Mouse (Mus musculus): ENCODE measurements around the gene Necab2. TPM values are rescaled to one million over a fixed set of nuclear protein-coding genes. Genes with fewer than 3 reads are reported as not detected.

Necab2 gene
- polyA plus RNA-seq (2012; rRNA removed), result 0.08 and 0.12 TPM in 2 replicates

- DNase-seq (ENCODE audit: low spot score), result peak; percentile 80
Observed at GRCm38 (mm10) chr8:119446211-119446989, at the start of gene Necab2. Gene Necab2, plus strand, starts transcription at chr8:119446719.

GRCm38 (mm10) chr8:119398558-119398957 lies 48.0 kb upstream of the Necab2 start:
- DNase-seq (ENCODE audit: low spot score), result no peak

- DNase-seq (ENCODE audit: low spot score), result no peak
Observed at GRCm38 (mm10) chr8:119399255-119399654, 47.3 kb upstream of the Necab2 start.

GRCm38 (mm10) chr8:119400122-119400671 lies 46.3 kb upstream of the Necab2 start:
- DNase-seq (ENCODE audit: low spot score), result no peak

- DNase-seq (ENCODE audit: low spot score), result no peak
Observed at GRCm38 (mm10) chr8:119400904-119401303, 45.6 kb upstream of the Necab2 start.

- DNase-seq (ENCODE audit: low spot score), result no peak
Observed at GRCm38 (mm10) chr8:119403912-119404311, 42.6 kb upstream of the Necab2 start.

- DNase-seq (ENCODE audit: low spot score), result no peak
Observed at GRCm38 (mm10) chr8:119404648-119405047, 41.9 kb upstream of the Necab2 start.

- no peak for DNase-seq (ENCODE audit: low spot score)
Observed at GRCm38 (mm10) chr8:119408311-119408710, 38.2 kb upstream of the Necab2 start.

- no peak for DNase-seq (ENCODE audit: low spot score)
Observed at GRCm38 (mm10) chr8:119412037-119412734, 34.3 kb upstream of the Necab2 start.

- DNase-seq (ENCODE audit: low spot score), result peak; percentile 69
Observed at GRCm38 (mm10) chr8:119412735-119413498, 33.6 kb upstream of the Necab2 start.

- no peak for DNase-seq (ENCODE audit: low spot score)
Observed at GRCm38 (mm10) chr8:119413605-119414004, 32.9 kb upstream of the Necab2 start.

- DNase-seq (ENCODE audit: low spot score), result no peak
Observed at GRCm38 (mm10) chr8:119420318-119420717, 26.2 kb upstream of the Necab2 start.

GRCm38 (mm10) chr8:119421603-119422122 lies 24.9 kb upstream of the Necab2 start:
- DNase-seq (ENCODE audit: low spot score), result no peak

GRCm38 (mm10) chr8:119422123-119422711 lies 24.3 kb upstream of the Necab2 start:
- DNase-seq (ENCODE audit: low spot score), result no peak

GRCm38 (mm10) chr8:119423631-119424141 lies 22.8 kb upstream of the Necab2 start:
- DNase-seq (ENCODE audit: low spot score), result no peak

- DNase-seq (ENCODE audit: low spot score), result no peak
Observed at GRCm38 (mm10) chr8:119424199-119424733, 22.3 kb upstream of the Necab2 start.

- DNase-seq (ENCODE audit: low spot score), result no peak
Observed at GRCm38 (mm10) chr8:119424740-119425139, 21.8 kb upstream of the Necab2 start.

- DNase-seq (ENCODE audit: low spot score), result no peak
Observed at GRCm38 (mm10) chr8:119425533-119425932, 21.0 kb upstream of the Necab2 start.

GRCm38 (mm10) chr8:119426069-119426735 lies 20.3 kb upstream of the Necab2 start:
- DNase-seq (ENCODE audit: low spot score), result no peak

GRCm38 (mm10) chr8:119427634-119428349 lies 18.7 kb upstream of the Necab2 start:
- DNase-seq (ENCODE audit: low spot score), result no peak
